Mouse (Mus musculus): ENCODE results near the gene Usp19.

GRCm38 (mm10) chr9:108507619-108508434 lies 17.4 kb downstream of the Usp19 start, which contains the start of gene Qars:
- no peak for TF ChIP-seq CTCF (IDR thresholded peaks at IDR 0.05; ENCODE audit: low read depth, low read length)
- TF ChIP-seq EP300 (IDR thresholded peaks at IDR 0.05; ENCODE audit: insufficient read depth, low read depth, low read length), result 0 out of 2 replicates have a peak, but pooled peaks have one; percentile 7
- peak; percentile 25 for TF ChIP-seq POLR2A (IDR thresholded peaks at IDR 0.05; ENCODE audit: insufficient read depth, low read length)

Data from ES-Bruce4 (cell line).